Mouse (Mus musculus) heart, adult 2 months (tissue): ENCODE measurements around the gene Adcy6.

ENCODE experiments used
- CTCF ChIP-seq: fragments of 200-600 bp; IDR thresholded peaks from 2 replicates; pipeline ENCODE4 v1.8.1; 2022; ENCODE audit warnings: antibody characterized with exemption, mild to moderate bottlenecking, moderate library complexity
- EP300 ChIP-seq: fragments of 200-500 bp; IDR thresholded peaks from 2 replicates; pipeline ENCODE4 v1.6.1; 2011; ENCODE audit warnings: low read depth, low read length, control low read depth; ENCODE audit not compliant: insufficient read depth
- POLR2A ChIP-seq: fragments of 200-500 bp; IDR thresholded peaks from 2 replicates; pipeline ENCODE4 v1.6.1; 2011; ENCODE audit warnings: mild to moderate bottlenecking, low read depth, low read length, control low read depth; ENCODE audit not compliant: insufficient read depth

- TF ChIP-seq CTCF (no peak), EP300 (no peak), POLR2A (no peak)
Observed at GRCm38 (mm10) chr15:98601832-98602190, 8.1 kb downstream of the Adcy6 start.
